Mouse (Mus musculus) MEL (cell line): ENCODE measurements at regions not wholly inside any gene's neighbourhood (a gene's known extent, or its start where the extent isn't known, plus 50 kb on each side); places are given as distances from the start of the nearest gene placed in this dataset.

ENCODE experiments used
- DNase-seq: peaks from one replicate; pipeline ENCODE4 v3.0.0; 2011; ENCODE audit warnings: low read depth, low spot score
- H3K27ac ChIP-seq: 2 replicates; pipeline ENCODE4 v1.5.1; 2012; ENCODE audit warnings: low read depth, mild to moderate bottlenecking, control low read depth, low read length, moderate library complexity; ENCODE audit not compliant: control insufficient read depth
- H3K27me3 ChIP-seq, 2 experiments: fragments of 150-350 bp in 1 of 2; sonication (generic) in 1 of 2; 2 replicates each; pipeline ENCODE4 v1.6.1; 2012; ENCODE audit warnings: low read length in 2 of 2, mild to moderate bottlenecking in 2 of 2, improper control_type of control experiment in 1 of 2, moderate library complexity in 1 of 2; ENCODE audit not compliant: insufficient read depth in 2 of 2, control insufficient read depth in 1 of 2
- H3K36me3 ChIP-seq, 2 experiments: 2 replicates each; pipeline ENCODE4 v1.6.1; 2012 to 2014; ENCODE audit warnings: low read length in 2 of 2, improper control_type of control experiment in 1 of 2, inconsistent platforms in 1 of 2, mild to moderate bottlenecking in 1 of 2; ENCODE audit not compliant: insufficient read depth in 2 of 2, control insufficient read depth in 1 of 2
- H3K4me1 ChIP-seq, 2 experiments: fragments of 150-350 bp in 1 of 2; sonication (generic) in 1 of 2; 2 replicates each; pipeline ENCODE4 v1.6.1; 2012; ENCODE audit warnings: low read length in 2 of 2, improper control_type of control experiment in 1 of 2, mild to moderate bottlenecking in 1 of 2; ENCODE audit not compliant: insufficient read depth in 2 of 2, control insufficient read depth in 1 of 2
- H3K4me3 ChIP-seq, 2 experiments: fragments of 150-350 bp in 1 of 2; sonication (generic) in 1 of 2; 2 replicates each; pipeline ENCODE4 v1.5.1; 2012; ENCODE audit warnings: low read depth in 2 of 2, low read length in 2 of 2, mild to moderate bottlenecking in 2 of 2, moderate library complexity in 2 of 2, control low read depth in 1 of 2, improper control_type of control experiment in 1 of 2; ENCODE audit not compliant: control insufficient read depth in 1 of 2, insufficient read depth in 1 of 2
- H3K79me2 ChIP-seq: 2 replicates; pipeline ENCODE4 v1.6.1; 2012; ENCODE audit warnings: mild to moderate bottlenecking, low read length, moderate library complexity; ENCODE audit not compliant: control insufficient read depth, poor library complexity, insufficient read depth
- H3K9ac ChIP-seq: 2 replicates; pipeline ENCODE4 v1.6.1; 2012; ENCODE audit warnings: low read depth, mild to moderate bottlenecking, control low read depth, low read length, moderate library complexity; ENCODE audit not compliant: control insufficient read depth, poor library complexity, severe bottlenecking
- H3K9me3 ChIP-seq: fragments of 150-350 bp; sonication (generic); replicated peaks from 2 replicates; pipeline ENCODE4 v1.6.1; 2012; ENCODE audit warnings: mild to moderate bottlenecking, low read length, improper control_type of control experiment, moderate library complexity; ENCODE audit not compliant: insufficient read depth
- CHD1 ChIP-seq: IDR thresholded peaks from 2 replicates; pipeline ENCODE4 v1.6.1; 2012; ENCODE audit warnings: low read depth, mild to moderate bottlenecking, inconsistent platforms, low read length, improper control_type of control experiment
- ELF1 ChIP-seq: IDR thresholded peaks from 2 replicates; pipeline ENCODE4 v1.6.1; 2014; ENCODE audit warnings: low read depth, mild to moderate bottlenecking, inconsistent platforms, low read length, improper control_type of control experiment, moderate library complexity
- MAFK ChIP-seq: IDR thresholded peaks from 2 replicates; pipeline ENCODE4 v1.6.1; 2011; ENCODE audit warnings: low read depth, mild to moderate bottlenecking, low read length, improper control_type of control experiment, borderline replicate concordance
- MAX ChIP-seq: IDR thresholded peaks from 2 replicates; pipeline ENCODE4 v1.6.1; 2011; ENCODE audit warnings: low read length, improper control_type of control experiment
- MEF2A ChIP-seq: IDR thresholded peaks from 2 replicates; pipeline ENCODE4 v1.6.1; 2014; ENCODE audit warnings: low read depth, mild to moderate bottlenecking, inconsistent platforms, low read length, improper control_type of control experiment; ENCODE audit not compliant: poor library complexity, insufficient replicate concordance, severe bottlenecking; ENCODE audit errors: extremely low read depth
- MYB ChIP-seq: IDR thresholded peaks from 2 replicates; pipeline ENCODE4 v1.6.1; 2011; ENCODE audit warnings: mild to moderate bottlenecking, low read depth, low read length, improper control_type of control experiment
- NELFE ChIP-seq: IDR thresholded peaks from 2 replicates; pipeline ENCODE4 v1.6.1; 2011; ENCODE audit warnings: low read depth, low read length, improper control_type of control experiment
- NRF1 ChIP-seq: IDR thresholded peaks from 2 replicates; pipeline ENCODE4 v1.6.1; 2014; ENCODE audit warnings: low read depth, mild to moderate bottlenecking, inconsistent platforms, low read length, improper control_type of control experiment, moderate library complexity; ENCODE audit not compliant: poor library complexity, insufficient read depth, severe bottlenecking
- POLR2AphosphoS5 ChIP-seq: IDR thresholded peaks from 2 replicates; pipeline ENCODE4 v1.6.1; 2012; ENCODE audit warnings: low read depth, borderline replicate concordance, mild to moderate bottlenecking, inconsistent platforms, low read length, moderate library complexity, mixed read lengths
- RAD21 ChIP-seq: IDR thresholded peaks from 2 replicates; pipeline ENCODE4 v1.6.1; 2011; ENCODE audit warnings: mild to moderate bottlenecking, low read depth, low read length, improper control_type of control experiment
- SMC3 ChIP-seq: IDR thresholded peaks from 2 replicates; pipeline ENCODE4 v1.6.1; 2011; ENCODE audit warnings: low read depth, low read length, improper control_type of control experiment
- TAL1 ChIP-seq: IDR thresholded peaks from 2 replicates; pipeline ENCODE4 v1.6.1; 2012; ENCODE audit warnings: mild to moderate bottlenecking, inconsistent platforms, low read length, moderate library complexity, mixed read lengths
- TBP ChIP-seq: IDR thresholded peaks from 2 replicates; pipeline ENCODE4 v1.8.0; 2011; ENCODE audit warnings: low read depth, low read length, improper control_type of control experiment
- USF1 ChIP-seq: IDR thresholded peaks from 2 replicates; pipeline ENCODE4 v1.6.1; 2014; ENCODE audit warnings: low read depth, mild to moderate bottlenecking, inconsistent platforms, low read length, improper control_type of control experiment, moderate library complexity
- ZC3H11A ChIP-seq: IDR thresholded peaks from 2 replicates; pipeline ENCODE4 v1.6.1; 2012; ENCODE audit warnings: low read depth, mild to moderate bottlenecking, inconsistent platforms, low read length, improper control_type of control experiment
- ZKSCAN1 ChIP-seq: IDR thresholded peaks from 2 replicates; pipeline ENCODE4 v1.6.1; 2012; ENCODE audit warnings: low read depth, mild to moderate bottlenecking, inconsistent platforms, low read length, improper control_type of control experiment, moderate library complexity
- ZMIZ1 ChIP-seq: IDR thresholded peaks from 2 replicates; pipeline ENCODE4 v1.6.1; 2012; ENCODE audit warnings: low read depth, mild to moderate bottlenecking, inconsistent platforms, low read length, improper control_type of control experiment, moderate library complexity

GRCm38 (mm10) chr6:61115250-61115649, 64.9 kb upstream of the Ccser1 start:
- Histone ChIP-seq H3K4me3 (no peak overlapping the region), H3K4me1 (no peaks in the 10 kb centered on the region), H3K27ac (no peak overlapping the region)

GRCm38 (mm10) chr6:61119590-61119989, 60.5 kb upstream of the Ccser1 start:
- H3K9ac ChIP-seq = no peak overlapping the region
- H3K36me3 ChIP-seq = no peaks in the 10 kb centered on the region
- no peak overlapping the region for H3K4me3 ChIP-seq
- TF ChIP-seq MAFK (no peak), MYB (no peak), ZMIZ1 (no peak), NELFE (no peak), USF1 (no peak), ELF1 (no peak), RAD21 (no peak), MEF2A (no peak), ZC3H11A (no peak), NRF1 (no peak), MAX (no peak), SMC3 (no peak), CHD1 (no peak)
- no peak overlapping the region for H3K27ac ChIP-seq
- no peaks in the 10 kb centered on the region for H3K27me3 ChIP-seq
- no peak for DNase-seq
- no peaks in the 10 kb centered on the region for H3K4me1 ChIP-seq
- H3K79me2 ChIP-seq = no peaks in the 10 kb centered on the region
- no peaks in the 10 kb centered on the region for H3K9me3 ChIP-seq

More at GRCm38 (mm10) chr6:61115250-61115649, 64.9 kb upstream of the Ccser1 start:
- no peak for DNase-seq
- TF ChIP-seq ZKSCAN1 = no peak
- TF ChIP-seq NRF1 = no peak
- TF ChIP-seq USF1 = no peak
- no peak for TF ChIP-seq ELF1
- TF ChIP-seq TBP = no peak
- 0 out of 2 replicates have a peak, but pooled peaks have one; percentile 17 for TF ChIP-seq MAFK
- TF ChIP-seq TAL1 = no peak
- TF ChIP-seq POLR2AphosphoS5 = no peak
- TF ChIP-seq, all 39 proteins: peak for 1
- H3K9ac ChIP-seq = no peak overlapping the region
- no peaks in the 10 kb centered on the region for H3K36me3 ChIP-seq
- no peaks in the 10 kb centered on the region for H3K27me3 ChIP-seq
- H3K79me2 ChIP-seq = no peaks in the 10 kb centered on the region
- no peaks in the 10 kb centered on the region for H3K9me3 ChIP-seq
